Mouse (Mus musculus) CH12.LX (cell line): ENCODE data around the gene Galnt4.

Source experiments
- CTCF ChIP-seq, 2 experiments: IDR thresholded peaks in 1 of 2; conservative IDR thresholded peaks in 1 of 2; 2 replicates each; pipeline ENCODE4 v1.5.1; 2011 to 2012; ENCODE audit warnings: low read depth in 2 of 2, low read length in 2 of 2, improper control_type of control experiment in 1 of 2, inconsistent platforms in 1 of 2, mild to moderate bottlenecking in 1 of 2, moderate library complexity in 1 of 2
- E2F4 ChIP-seq: IDR thresholded peaks from 2 replicates; pipeline ENCODE4 v1.6.1; 2011; ENCODE audit warnings: low read depth, low read length, improper control_type of control experiment; ENCODE audit not compliant: insufficient replicate concordance
- HCFC1 ChIP-seq: IDR thresholded peaks from 2 replicates; pipeline ENCODE4 v1.6.1; 2012; ENCODE audit warnings: low read depth, mild to moderate bottlenecking, inconsistent platforms, low read length, improper control_type of control experiment
- POLR2A ChIP-seq: IDR thresholded peaks from 2 replicates; pipeline ENCODE4 v1.6.1; 2011; ENCODE audit warnings: low read depth, mild to moderate bottlenecking, improper control_type of control experiment, low read length
- ZC3H11A ChIP-seq: IDR thresholded peaks from 2 replicates; pipeline ENCODE4 v1.6.1; 2012; ENCODE audit warnings: low read depth, mild to moderate bottlenecking, inconsistent platforms, low read length, improper control_type of control experiment
- ZKSCAN1 ChIP-seq: IDR thresholded peaks from 2 replicates; pipeline ENCODE4 v1.6.1; 2012; ENCODE audit warnings: low read depth, inconsistent platforms, low read length, improper control_type of control experiment, borderline replicate concordance
- ZMIZ1 ChIP-seq: IDR thresholded peaks from 2 replicates; pipeline ENCODE4 v1.6.1; 2012; ENCODE audit warnings: low read depth, mild to moderate bottlenecking, inconsistent platforms, low read length, improper control_type of control experiment

- no peak for TF ChIP-seq CTCF (conservative IDR thresholded peaks at IDR 0.05 in 1 of 2, IDR thresholded peaks at IDR 0.05 in 1 of 2; ENCODE audit: low read depth in 2 of 2, low read length in 2 of 2)
- TF ChIP-seq ZMIZ1, result no peak
- no peak for TF ChIP-seq ZKSCAN1
- no peak for TF ChIP-seq HCFC1
- TF ChIP-seq POLR2A, result no peak
- TF ChIP-seq E2F4, result no peak
- TF ChIP-seq ZC3H11A, result no peak
Measured at GRCm38 (mm10) chr10:99126954-99127353, 19.0 kb downstream of the Galnt4 start.
